Mouse (Mus musculus): Measurements from ENCODE around the gene Tent5b.
A peak's percentile ranks its signal among the peaks of the same experiment; 100 is the strongest.

Tent5b gene

DNA sequence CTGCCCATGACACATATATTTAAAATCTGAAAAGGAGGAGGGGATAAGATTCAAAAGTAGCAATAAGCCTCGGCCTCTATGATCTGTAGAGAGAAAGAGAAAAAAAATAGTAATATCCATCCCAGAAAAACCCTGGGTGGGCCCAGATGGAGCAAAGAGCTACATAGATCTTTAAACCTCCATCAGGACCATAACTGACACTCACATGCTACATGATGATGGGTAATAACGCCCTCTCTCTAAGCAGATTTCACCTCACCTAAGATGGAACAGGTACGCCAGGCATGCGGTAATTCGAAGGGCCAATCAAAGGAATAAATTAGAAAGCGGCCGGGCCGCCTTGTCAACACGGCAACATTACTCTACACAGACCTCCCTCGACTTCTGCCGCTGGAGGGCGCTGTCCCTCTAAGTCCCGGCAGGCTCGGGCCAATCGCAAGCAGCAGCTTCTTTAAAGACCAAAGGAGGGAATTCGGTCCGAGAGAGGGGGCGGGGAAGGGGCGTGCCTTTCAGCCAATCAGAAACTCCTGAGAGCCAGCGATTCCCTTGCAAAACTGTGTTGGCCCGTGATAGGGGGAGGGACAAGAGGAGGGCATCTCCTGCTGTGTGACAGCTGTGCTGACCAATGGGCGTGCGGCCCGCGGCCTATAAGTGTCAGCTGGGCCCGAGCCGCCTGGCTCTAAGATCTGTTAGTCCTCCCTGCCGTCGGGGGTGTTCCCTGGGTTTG, at the start of gene Tent5b:
Gene Tent5b, plus strand, starts transcription at position 675 of the 727 bp plus-strand sequence.
- DNase-seq (ENCODE audit: low spot score in 2 of 2): peak; percentile 93 to 95

- no peak for DNase-seq (ENCODE audit: low spot score in 2 of 2)
These were observed 48.4 kb upstream of the Tent5b start for GRCm38 (mm10) chr4:133431508-133431907.

DNA sequence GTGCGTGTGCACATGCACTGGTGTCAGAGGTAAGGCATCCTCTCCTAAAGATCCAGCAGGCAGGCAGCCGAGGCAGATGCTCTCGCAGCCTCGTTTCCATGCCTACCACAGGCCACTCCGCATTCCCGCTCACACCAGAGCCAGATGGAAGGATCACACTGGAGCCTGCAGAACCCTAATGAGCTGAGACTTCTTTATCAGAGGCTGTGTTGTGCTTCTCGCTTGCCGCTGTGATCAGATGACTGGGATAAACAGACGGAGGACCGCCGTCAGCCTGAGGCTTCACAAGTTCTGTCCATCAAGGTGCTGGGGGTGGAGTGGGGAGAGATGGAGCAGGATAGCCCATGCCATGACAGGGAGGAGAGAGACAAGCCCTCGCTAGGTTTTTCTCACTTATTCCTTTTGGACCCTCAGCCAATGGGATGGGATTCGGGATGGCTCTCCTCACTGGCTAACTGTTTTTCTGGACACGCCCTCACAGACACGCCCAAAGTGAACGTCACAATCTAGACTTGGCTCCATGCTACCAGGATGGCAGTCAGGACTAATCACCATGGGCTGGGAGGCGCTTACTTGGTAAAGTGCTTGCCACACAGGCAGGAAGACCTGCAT, 47.3 kb upstream of the Tent5b start:
- peak; percentile 64 to 65 for DNase-seq (ENCODE audit: low spot score in 2 of 2)

DNA sequence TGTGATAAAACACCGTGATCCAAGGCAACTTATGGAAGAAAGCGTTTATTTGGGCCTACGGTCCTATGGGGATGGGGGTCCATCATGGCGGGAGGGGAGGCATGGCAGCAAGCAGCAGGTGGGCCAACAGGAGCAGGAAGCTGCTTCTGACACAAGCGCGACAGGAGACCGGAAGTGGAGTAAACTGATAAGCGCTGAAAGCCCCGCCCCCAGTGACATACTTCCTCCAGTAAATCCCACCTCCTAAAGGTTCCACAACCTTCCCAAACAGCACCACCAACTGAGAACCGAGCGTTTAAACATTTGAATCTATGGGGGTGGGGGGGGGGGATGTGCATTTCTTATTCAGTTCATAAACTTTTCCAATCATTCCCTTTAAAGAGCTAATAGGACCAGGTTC, 44.0 kb upstream of the Tent5b start:
- DNase-seq (ENCODE audit: low spot score in 2 of 2): no peak

DNA sequence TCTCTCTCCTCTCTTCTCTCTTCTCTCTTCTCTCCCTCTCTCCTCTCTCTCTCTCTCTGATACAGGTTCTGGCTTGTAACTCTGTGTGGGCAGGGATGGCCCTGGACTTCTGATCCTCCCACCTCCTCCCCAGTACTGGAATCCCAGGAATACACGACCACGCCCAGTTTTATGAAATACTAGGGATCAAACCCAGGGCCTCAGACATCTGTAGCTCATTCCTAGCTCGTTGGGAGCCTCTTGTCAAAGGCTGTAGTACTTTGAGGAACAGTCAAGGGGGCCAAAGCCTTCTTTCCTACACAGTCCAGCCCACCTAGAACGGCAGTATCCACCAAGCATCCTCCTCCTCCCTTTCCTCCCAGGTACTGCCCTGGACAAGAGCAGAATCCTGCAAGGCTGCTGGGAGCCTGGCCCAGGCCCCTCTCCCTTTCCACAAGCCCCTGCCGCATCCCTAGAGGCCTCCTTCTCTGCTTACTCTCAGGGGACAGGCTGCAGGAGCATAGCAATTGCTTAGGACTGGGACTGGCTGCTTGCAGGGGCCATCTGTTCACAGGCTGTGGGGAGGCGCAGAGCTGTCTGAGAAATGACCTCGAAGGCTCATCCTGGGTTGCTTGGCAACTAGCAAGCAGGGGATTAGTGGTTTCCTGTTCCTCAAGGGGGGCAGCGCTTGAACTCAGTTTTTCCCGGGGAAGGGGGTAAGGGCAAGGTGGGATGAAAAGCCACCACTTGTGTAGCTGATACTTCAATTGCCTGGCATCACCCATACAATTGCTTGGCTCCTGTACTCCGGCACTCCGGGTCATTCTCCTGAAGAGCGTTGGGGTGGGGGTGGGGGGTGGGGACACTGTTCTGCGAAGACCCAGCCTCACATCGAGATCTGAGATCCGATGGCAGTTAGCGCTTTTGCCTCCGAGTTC, 40.2 kb upstream of the Tent5b start:
- DNase-seq (ENCODE audit: low spot score in 2 of 2): peak in 1 of 2 experiments; percentile 19

GRCm38 (mm10) chr4:133440377-133440795, 39.5 kb upstream of the Tent5b start:
- no peak for DNase-seq (ENCODE audit: low spot score in 2 of 2)

DNA sequence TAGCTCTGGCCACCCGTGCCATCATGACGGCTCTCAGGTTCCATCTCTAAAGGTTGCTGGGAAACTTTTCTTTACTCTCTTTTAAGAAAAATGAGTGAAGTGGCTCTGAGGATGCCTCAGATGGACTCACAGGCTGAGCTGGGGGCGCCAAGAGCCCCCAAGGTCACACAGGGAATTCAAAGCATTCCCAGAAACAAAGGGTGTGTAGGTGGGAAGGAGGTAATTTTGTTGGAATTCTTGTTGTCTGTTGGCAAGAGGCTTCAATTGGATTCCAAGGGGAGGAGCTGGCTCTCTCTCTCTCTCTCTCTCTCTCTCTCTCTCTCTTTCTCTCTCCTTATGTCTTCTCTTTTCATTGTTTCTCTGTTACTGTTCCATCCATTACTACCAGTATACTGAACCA, 37.7 kb upstream of the Tent5b start:
- DNase-seq (ENCODE audit: low spot score in 2 of 2): no peak

- DNase-seq (ENCODE audit: low spot score in 2 of 2): no peak
These were observed 36.8 kb upstream of the Tent5b start for GRCm38 (mm10) chr4:133443085-133443484.

- no peak for DNase-seq (ENCODE audit: low spot score in 2 of 2)
These were observed 34.2 kb upstream of the Tent5b start for GRCm38 (mm10) chr4:133445727-133446126.

DNA sequence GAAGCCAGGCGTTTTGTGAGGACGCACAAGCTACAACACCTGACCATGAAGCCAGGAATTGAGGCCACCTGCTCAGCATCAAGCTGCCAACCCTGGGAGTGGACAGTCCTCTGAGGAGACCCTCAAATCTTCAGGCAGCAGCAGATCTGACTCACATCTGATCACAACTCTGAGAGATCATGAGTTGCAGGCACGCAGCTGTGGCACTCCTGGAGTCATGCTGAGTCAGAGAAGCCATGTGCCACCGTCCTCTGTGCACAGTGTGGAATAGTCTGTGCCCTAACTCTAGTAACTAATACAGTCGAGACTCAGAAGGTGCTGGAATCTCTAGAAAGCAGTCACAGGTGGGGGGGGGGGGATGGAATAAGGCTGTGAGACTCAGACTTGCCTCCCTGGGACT, 32.6 kb upstream of the Tent5b start:
- DNase-seq (ENCODE audit: low spot score in 2 of 2): no peak

GRCm38 (mm10) chr4:133447967-133448366, 32.0 kb upstream of the Tent5b start:
- DNase-seq (ENCODE audit: low spot score in 2 of 2): no peak

GRCm38 (mm10) chr4:133448708-133449388, 31.1 kb upstream of the Tent5b start:
- no peak for DNase-seq (ENCODE audit: low spot score in 2 of 2)

GRCm38 (mm10) chr4:133449726-133450125, 30.2 kb upstream of the Tent5b start:
- peak; percentile 53 to 64 for DNase-seq (ENCODE audit: low spot score in 2 of 2)

DNA sequence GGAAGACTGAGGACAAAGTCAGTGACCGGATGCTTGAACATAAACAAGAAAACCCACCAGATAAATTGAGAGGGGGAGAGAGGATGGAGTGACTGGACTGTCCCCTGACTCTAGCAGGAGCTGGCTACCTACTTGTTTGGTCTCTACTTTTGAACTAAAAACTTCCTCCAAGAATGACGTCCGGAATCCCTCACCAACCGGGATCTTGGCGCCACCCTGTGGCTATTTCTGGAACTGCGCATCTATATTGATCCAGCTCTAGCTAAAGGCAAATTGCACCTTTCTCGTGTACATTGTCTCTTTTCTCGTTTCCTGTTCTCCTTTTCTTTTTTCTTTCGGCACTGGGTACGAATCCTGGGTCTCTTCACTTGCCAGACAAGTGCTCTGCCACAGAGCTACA, 28.4 kb upstream of the Tent5b start:
- peak; percentile 91 to 92 for DNase-seq (ENCODE audit: low spot score in 2 of 2)

GRCm38 (mm10) chr4:133452433-133452832, 27.5 kb upstream of the Tent5b start:
- DNase-seq (ENCODE audit: low spot score in 2 of 2): no peak

GRCm38 (mm10) chr4:133458044-133458443, 21.9 kb upstream of the Tent5b start:
- DNase-seq (ENCODE audit: low spot score in 2 of 2): no peak

- no peak for DNase-seq (ENCODE audit: low spot score in 2 of 2)
These were observed 19.9 kb upstream of the Tent5b start for GRCm38 (mm10) chr4:133460006-133460405.

DNA sequence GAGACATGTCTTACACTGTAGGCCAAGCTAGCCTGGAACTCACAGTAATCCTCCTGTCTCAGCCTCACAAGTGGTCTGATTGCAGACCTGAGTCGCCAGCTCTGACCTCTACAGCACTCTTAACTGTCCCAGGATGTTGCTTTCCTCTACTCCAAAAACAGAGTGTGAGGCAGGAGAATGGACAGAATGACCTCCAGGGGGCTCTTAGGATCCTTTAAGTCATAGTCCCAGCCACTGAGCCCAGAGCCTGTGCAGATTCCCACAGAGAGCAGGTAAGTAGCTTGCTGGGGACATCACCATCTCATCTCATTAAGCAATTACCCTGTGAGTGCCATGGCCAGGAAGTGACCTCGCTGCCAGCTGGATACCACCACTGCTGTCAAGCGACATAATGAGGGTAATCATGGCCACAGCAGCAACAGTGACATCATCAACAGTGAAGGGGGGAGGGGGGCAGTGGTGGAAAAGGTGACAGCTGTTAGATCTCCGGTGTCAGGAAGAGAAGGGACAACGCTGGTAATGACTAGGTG, 19.1 kb upstream of the Tent5b start:
- no peak for DNase-seq (ENCODE audit: low spot score in 2 of 2)

- no peak for DNase-seq (ENCODE audit: low spot score in 2 of 2)
These were observed 18.6 kb upstream of the Tent5b start for GRCm38 (mm10) chr4:133461362-133461761.

GRCm38 (mm10) chr4:133463184-133463583, 16.7 kb upstream of the Tent5b start:
- no peak for DNase-seq (ENCODE audit: low spot score in 2 of 2)

GRCm38 (mm10) chr4:133468080-133468479, 11.9 kb upstream of the Tent5b start:
- DNase-seq (ENCODE audit: low spot score in 2 of 2): peak; percentile 65 to 76
